Mouse (Mus musculus) C2C12 (cell line): ENCODE data around the gene Wwp2. TPM values are rescaled to one million over a fixed set of nuclear protein-coding genes. Genes with fewer than 3 reads are reported as not detected.

ENCODE experiments used
- H3K27me3 ChIP-seq: one replicate; pipeline ENCODE4 v1.6.1; 2011; ENCODE audit not compliant: control insufficient read depth, insufficient read depth, insufficient read length
- H3K36me3 ChIP-seq: one replicate; pipeline ENCODE4 v1.6.1; 2011; ENCODE audit not compliant: control insufficient read depth, insufficient read depth
- H3K4me3 ChIP-seq: one replicate; pipeline ENCODE4 v1.5.1; 2011; ENCODE audit warnings: mild to moderate bottlenecking, control low read depth; ENCODE audit not compliant: poor library complexity, insufficient read depth, severe bottlenecking
- H3K79me2 ChIP-seq: one replicate; pipeline ENCODE4 v1.6.1; 2011; ENCODE audit not compliant: control insufficient read depth, insufficient read depth
- H3K79me3 ChIP-seq: one replicate; pipeline ENCODE4 v1.6.1; 2011; ENCODE audit warnings: low read depth, control low read depth
- H3ac ChIP-seq: one replicate; pipeline ENCODE3; 2011; ENCODE audit warnings: low read depth; ENCODE audit not compliant: control insufficient read depth, insufficient read length
- CEBPB ChIP-seq: IDR thresholded peaks from one replicate; pipeline ENCODE4 v1.6.1; 2011; ENCODE audit warnings: low read depth, mild to moderate bottlenecking, control low read depth, moderate library complexity
- CTCF ChIP-seq: IDR thresholded peaks from one replicate; pipeline ENCODE4 v1.5.1; 2011; ENCODE audit not compliant: control insufficient read depth, insufficient read depth, insufficient read length
- FOSL1 ChIP-seq: IDR thresholded peaks from one replicate; pipeline ENCODE4 v1.8.0; 2011; ENCODE audit warnings: mild to moderate bottlenecking, low read length; ENCODE audit not compliant: poor library complexity, insufficient read depth, severe bottlenecking
- MAX ChIP-seq: IDR thresholded peaks from one replicate; pipeline ENCODE4 v1.6.1; 2011; ENCODE audit warnings: mild to moderate bottlenecking, control low read depth
- MYOD1 ChIP-seq: IDR thresholded peaks from one replicate; pipeline ENCODE4 v1.6.1; 2011; ENCODE audit warnings: low read depth; ENCODE audit not compliant: control insufficient read depth, insufficient read length
- MYOG ChIP-seq: IDR thresholded peaks from one replicate; pipeline ENCODE4 v1.6.1; 2011; ENCODE audit not compliant: control insufficient read depth, insufficient read length; ENCODE audit errors: extremely low read depth
- USF1 ChIP-seq: IDR thresholded peaks from one replicate; pipeline ENCODE4 v1.6.1; 2011; ENCODE audit warnings: low read depth, mild to moderate bottlenecking, control low read depth, moderate library complexity
- polyA plus RNA-seq: library from polyadenylated mRNA; unstranded; fragments of >200 nt; fragmentation: generic; extraction: Trizol; gene quantifications from one replicate; pipeline ENCODE4 v1.2.1, GENCODE M21; 2012; ENCODE audit warnings: missing spikeins

Gene Wwp2
- polyA plus RNA-seq, 1 experiment = 78.8 TPM

DNA sequence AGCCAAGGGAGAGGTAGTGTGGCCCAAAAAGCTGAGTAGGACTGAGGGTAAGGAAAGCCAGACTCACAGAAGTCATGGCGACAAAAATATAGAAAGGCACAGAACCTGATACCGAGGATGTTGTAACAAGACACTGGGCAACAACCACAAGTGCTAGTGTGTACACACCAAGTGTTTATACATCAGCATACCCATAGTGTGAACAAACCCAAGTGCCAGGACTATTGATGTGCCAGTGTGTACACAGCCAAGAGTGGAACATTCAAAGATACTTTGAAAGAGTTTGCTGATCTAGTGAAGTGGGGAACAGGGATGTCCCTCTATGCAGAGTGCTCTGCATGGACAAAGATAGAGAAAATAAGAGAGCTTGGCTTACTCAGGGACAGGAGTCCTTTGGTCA, 54.5 kb downstream of the Wwp2 start:
- H3K36me3 ChIP-seq = peaks cover 6% of the 10 kb centered on the region
- H3K27me3 ChIP-seq = no peaks in the 10 kb centered on the region
- TF ChIP-seq CEBPB (peak; percentile 3), FOSL1 (no peak)
- no peak overlapping the region for H3ac ChIP-seq
- H3K79me2 ChIP-seq = no peaks in the 10 kb centered on the region
- H3K4me3 ChIP-seq = no peak overlapping the region
- H3K79me3 ChIP-seq = no peaks in the 10 kb centered on the region

DNA sequence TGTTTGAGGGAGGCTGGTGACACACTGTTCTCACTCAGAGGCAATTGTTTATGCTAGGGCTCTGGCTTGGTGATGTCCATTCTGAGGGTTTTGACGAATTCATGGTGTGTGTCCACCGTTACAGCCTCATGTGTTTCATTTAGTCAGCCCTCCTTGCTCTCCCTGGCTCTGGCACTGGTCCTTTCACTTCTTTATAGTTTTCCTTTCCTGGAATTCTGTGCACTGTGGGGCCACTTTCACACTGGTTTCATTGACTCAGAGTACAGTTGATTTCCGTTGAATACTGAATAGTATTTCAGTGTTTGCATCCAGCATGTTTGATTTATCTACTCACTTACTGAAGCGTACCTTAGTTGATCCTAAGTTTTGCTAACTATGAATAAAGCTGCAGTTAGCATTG, 55.0 kb downstream of the Wwp2 start:
- Histone ChIP-seq H3K79me3 (no peaks in the 10 kb centered on the region), H3K27me3 (no peaks in the 10 kb centered on the region), H3ac (no peak overlapping the region), H3K4me3 (no peak overlapping the region), H3K79me2 (no peaks in the 10 kb centered on the region), H3K36me3 (peaks cover 6% of the 10 kb centered on the region)
- TF ChIP-seq MYOD1 = no peak
- no peak for TF ChIP-seq MYOG
- TF ChIP-seq CEBPB = no peak

DNA sequence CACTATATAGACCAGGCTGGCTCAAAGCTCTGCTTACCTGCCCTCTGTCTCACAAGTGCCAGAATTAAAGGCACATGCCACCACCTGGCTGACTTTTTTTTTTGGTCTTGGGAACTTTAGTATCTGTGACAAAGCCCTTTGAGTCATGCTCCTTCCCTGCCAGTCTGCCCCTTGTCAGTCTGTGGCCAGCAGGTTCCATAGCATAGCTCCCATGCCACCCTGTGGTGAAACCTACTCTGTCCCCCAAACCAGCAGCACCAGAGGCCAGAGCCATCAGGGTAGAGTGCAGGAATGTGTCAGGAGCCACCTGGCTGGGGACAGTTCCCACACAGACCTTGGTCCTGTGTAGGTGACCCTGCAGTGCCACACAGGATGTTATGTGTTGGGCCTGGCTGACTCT, 55.7 kb downstream of the Wwp2 start:
- no peak overlapping the region for H3ac ChIP-seq
- H3K79me2 ChIP-seq = no peaks in the 10 kb centered on the region
- no peaks in the 10 kb centered on the region for H3K27me3 ChIP-seq
- peaks cover 1% of the 10 kb centered on the region for H3K36me3 ChIP-seq
- no peak for TF ChIP-seq MYOG
- no peak for TF ChIP-seq CEBPB
- no peak for TF ChIP-seq USF1
- no peak for TF ChIP-seq MAX
- TF ChIP-seq FOSL1 = no peak
- no peak for TF ChIP-seq MYOD1
- TF ChIP-seq CTCF = no peak
- H3K79me3 ChIP-seq = no peaks in the 10 kb centered on the region
- no peak overlapping the region for H3K4me3 ChIP-seq

DNA sequence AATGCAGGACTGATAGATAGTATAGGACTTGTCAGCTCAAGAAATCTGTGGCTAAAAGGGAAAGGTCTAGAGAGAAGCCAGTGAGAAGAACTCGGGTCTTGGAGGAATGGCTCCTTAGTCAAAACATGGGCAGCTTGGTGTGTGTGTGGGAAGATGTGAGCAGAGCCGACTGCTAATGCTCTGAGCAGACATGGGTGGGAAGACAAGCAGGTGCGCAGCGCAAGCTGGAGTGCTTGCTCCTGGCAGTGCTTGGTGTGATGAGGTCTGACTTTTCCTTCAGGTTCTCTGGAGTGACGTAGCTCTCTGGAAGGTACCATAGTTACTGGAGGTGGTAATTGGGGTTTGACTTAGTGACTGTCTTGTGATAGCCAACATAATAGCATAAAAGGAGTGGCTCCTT, 56.6 kb downstream of the Wwp2 start:
- Histone ChIP-seq H3K4me3 (no peak overlapping the region), H3K36me3 (no peaks in the 10 kb centered on the region), H3K79me2 (no peaks in the 10 kb centered on the region), H3K79me3 (no peaks in the 10 kb centered on the region), H3K27me3 (no peaks in the 10 kb centered on the region), H3ac (no peak overlapping the region)
- TF ChIP-seq MYOD1 (no peak), MAX (no peak), USF1 (no peak), FOSL1 (no peak), CEBPB (no peak), MYOG (no peak), CTCF (no peak)

DNA sequence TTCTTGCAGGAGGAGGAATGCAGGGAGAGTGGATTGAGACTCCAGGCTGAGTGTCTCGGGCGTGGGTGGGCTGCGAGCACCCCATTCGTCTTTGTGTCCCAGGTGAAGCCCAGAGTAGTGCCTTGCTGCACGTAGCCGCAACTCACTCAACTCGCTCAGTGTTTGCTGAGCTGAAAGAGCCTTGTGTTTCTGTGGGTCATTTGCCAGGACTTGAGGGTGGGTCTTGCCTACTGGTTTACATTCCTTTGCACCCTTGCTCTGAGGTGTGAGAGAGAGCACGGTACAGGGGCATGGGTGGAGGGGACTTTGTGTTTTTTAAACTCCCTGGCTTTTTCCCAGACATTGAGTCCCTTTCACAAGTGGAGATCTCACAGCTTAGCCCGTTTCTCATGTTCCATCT, 59.3 kb downstream of the Wwp2 start:
- Histone ChIP-seq H3K79me3 (no peaks in the 10 kb centered on the region), H3K79me2 (peaks cover 9% of the 10 kb centered on the region), H3K36me3 (no peaks in the 10 kb centered on the region), H3K27me3 (no peaks in the 10 kb centered on the region), H3ac (no peak overlapping the region), H3K4me3 (no peak overlapping the region)
- no peak for TF ChIP-seq MYOG
- TF ChIP-seq FOSL1 = no peak
- no peak for TF ChIP-seq MAX

DNA sequence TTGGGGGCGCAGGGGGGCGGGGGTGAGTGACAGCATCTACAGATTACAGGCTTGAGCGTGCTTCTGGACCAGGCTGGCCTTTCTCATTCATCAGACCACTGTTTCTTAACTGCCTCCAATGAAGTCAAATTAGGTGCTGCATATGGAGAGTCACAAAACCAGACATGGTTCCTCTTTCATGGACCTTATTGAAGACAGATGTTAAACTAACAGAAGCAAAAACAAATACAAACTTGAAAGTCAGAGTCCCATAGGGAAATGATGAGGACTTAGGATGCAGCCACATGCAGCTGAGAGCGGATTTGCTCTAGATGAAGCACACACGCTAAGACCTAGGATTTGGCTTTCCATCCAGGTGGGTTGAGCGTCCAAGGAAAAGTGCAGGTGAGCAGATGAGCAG, 61.5 kb downstream of the Wwp2 start:
- Histone ChIP-seq H3ac (no peak overlapping the region), H3K79me2 (peaks cover 9% of the 10 kb centered on the region), H3K36me3 (no peaks in the 10 kb centered on the region), H3K27me3 (no peaks in the 10 kb centered on the region), H3K79me3 (no peaks in the 10 kb centered on the region), H3K4me3 (no peak overlapping the region)
- TF ChIP-seq USF1 (no peak), MAX (no peak), FOSL1 (no peak), CEBPB (no peak), CTCF (no peak), MYOG (no peak), MYOD1 (no peak)
